Mouse (Mus musculus) ovary, adult 18-20 months (tissue): ENCODE measurements around the gene Fzd2.
"Not testable (repeated sequence)": the region's sequence is repeated elsewhere in the genome, so short reads cannot be mapped to it uniquely, and the experiment has no call there.

ENCODE experiments used
- DNase-seq: peaks from one replicate; pipeline ENCODE4 v3.0.0; 2022; ENCODE audit warnings: low spot score, mixed read lengths

Fzd2 gene

GRCm38 (mm10) chr11:102581281-102582015 is 22.7 kb upstream of the Fzd2 start:
- DNase-seq, result peak; percentile 75

- no peak for DNase-seq
Measured at GRCm38 (mm10) chr11:102582016-102582610, 22.1 kb upstream of the Fzd2 start.

DNA sequence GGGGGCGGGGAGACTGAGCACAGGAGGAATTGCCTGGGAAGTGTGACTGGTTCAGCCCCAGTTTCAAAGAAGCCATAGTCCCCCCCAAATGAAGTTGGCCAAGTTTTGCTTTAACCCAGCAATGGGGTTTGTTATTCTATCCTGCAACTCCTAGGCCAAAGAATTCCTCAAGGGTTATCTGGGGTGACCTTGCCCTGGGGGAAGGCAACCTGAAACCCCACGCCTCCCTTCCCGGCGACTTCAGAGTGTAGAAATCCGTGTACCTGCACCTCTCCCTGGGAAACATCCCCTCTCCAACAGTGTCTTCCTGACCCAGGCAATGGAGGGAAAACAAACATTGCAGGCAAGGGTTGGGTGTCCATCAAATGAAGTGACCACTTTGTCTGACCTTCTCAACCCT is 21.5 kb upstream of the Fzd2 start:
- no peak for DNase-seq

DNA sequence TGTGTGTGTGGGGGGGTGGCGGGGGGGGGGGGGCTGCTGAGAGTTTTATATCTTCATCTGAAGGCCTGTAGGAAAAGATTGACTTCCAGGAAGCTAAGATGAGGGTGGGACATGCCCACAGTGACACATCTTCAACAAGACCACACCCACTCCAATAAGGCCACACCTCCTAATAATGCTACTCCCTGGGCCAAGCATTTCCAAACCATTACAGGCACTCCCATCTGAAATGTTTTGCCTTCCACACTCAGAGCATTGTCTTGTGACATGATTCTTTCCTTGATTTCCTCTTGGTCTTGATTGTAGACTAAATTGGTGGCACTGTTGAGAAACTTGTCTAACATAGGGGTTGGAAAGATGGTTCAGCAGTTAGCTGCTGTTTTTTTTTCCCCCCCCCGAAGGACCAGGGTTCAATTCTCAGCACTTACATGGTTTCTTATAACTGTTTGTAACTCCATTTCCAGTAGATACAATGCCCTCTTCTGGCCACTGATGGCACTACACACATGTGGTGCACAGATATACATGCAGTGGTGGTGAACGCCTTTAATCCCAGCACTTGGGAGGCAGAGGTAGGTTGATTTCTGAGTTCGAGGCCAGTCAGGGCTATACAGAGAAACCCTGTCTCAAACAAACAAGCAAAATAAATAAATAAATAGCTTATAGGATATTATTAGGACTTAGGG is 17.6 kb upstream of the Fzd2 start:
- no peak for DNase-seq

DNA sequence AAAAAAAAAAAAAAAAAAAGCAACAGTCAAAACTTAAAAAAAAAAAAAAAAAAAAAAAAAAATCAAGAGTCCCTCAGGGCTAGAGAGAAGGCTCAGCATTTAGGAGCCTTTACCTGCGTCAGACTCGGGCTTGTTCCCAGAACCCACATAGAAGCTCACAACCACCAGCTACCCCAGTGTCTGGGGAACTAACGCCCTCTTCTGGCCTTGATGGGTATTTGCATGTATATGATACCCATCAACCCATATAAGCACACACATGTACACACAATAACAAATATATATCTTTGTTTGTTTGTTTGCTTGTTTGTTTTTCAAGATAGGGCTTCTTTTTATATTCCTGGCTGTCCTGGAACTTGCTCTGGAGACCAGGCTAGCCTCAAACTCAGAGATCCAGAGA is 16.6 kb upstream of the Fzd2 start:
- no peak for DNase-seq

DNA sequence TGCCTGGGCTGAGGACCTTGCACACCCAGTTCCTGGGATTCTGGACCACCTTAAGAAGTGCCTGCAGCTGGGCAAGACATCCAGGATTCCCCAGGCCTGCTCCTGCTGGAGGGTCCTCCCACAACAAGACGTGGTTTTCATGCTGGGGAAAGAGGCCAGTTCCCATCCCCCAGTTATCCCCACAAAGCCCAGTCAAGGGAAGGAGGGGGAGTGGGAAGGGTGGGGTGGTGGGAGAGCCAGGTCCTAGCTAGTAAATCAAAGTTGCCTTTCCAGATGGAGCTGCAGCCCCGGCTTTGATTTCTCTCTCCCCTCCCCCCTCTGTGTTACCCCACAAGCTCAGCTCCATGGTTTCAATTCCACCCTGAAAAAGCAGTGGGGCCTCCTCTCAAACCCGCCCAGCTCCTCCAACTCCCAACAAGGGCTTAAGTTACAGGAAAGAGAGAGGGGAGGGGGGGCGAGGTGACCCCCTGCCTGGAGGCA is 8.8 kb upstream of the Fzd2 start:
- DNase-seq, result no peak

GRCm38 (mm10) chr11:102599912-102600311 is 4.3 kb upstream of the Fzd2 start:
- no peak for DNase-seq

DNA sequence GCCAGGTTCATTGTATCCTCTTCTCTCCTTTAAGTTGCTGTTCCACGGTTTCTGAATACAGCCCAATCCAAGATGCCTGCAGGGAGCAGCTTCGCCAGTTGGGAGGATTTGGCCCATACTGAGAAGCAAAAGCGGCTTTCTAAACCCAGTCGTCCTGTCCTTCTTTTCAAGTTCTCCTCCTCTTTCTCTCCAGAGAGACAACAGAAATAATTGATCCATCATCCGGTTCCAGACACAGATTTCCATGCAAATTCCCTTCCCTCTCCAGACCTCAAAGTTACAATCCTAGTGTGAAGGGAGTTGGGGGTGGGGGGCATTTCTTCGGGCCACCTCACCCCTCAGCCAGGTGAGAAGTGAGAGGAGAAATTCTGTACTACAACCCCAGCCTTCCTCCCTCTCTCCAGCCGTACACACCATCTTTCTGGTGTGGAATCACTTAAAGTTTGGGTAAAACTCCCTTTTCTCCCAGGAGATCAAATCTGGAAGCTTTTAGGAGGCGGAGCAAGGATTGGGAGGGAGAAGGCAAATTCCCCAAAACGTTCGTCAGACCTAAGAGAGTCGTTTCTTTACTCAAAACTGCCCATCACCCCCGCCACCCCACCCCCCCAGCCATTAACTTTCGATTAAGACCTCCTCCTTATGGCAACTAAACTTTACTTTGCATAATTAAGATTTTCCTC is 1.2 kb upstream of the Fzd2 start:
- no peak for DNase-seq

- peak; percentile 58 for DNase-seq
Measured at GRCm38 (mm10) chr11:102603496-102603850, 723 bp upstream of the Fzd2 start.

- DNase-seq, result no peak
Measured at GRCm38 (mm10) chr11:102604777-102605552, 769 bp downstream of the Fzd2 start.

DNA sequence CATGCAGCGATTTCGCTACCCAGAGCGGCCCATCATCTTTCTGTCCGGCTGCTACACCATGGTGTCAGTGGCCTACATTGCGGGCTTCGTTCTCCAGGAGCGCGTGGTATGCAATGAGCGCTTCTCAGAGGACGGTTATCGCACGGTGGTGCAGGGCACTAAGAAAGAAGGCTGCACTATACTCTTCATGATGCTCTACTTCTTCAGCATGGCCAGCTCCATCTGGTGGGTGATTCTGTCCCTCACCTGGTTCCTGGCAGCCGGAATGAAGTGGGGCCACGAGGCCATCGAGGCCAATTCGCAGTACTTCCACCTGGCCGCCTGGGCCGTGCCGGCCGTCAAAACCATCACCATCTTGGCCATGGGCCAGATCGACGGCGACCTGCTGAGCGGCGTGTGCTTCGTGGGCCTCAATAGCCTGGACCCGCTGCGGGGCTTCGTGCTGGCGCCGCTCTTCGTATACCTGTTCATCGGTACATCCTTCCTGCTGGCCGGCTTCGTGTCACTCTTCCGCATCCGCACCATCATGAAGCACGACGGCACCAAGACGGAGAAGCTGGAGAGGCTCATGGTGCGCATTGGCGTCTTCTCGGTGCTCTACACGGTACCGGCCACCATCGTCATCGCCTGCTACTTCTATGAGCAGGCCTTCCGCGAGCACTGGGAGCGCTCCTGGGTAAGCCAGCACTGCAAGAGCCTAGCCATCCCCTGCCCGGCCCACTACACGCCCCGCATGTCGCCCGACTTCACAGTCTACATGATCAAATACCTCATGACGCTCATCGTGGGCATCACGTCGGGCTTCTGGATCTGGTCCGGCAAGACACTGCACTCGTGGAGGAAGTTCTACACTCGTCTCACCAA is 1.6 kb downstream of the Fzd2 start:
- no peak for DNase-seq

DNA sequence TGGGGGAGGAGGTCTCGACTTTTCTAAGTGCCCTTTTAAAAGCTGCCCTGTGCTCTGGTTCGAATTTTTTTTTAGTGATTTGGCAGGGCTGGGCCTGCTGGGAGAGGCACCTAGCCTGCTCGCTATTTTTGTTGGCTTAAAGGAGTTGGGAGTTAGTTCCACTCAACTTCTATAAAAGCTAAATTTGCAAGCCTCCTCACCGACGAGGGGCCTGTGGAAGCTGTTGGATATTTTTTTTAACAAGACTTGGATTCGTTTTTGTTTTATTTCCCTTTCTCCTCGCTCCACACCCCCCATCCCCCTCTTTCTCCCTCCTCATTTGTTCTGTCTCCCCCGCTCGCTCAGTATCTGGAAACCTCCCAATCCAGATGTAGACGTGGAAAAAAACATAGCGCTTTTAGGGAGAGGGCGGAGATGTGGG is 2.6 kb downstream of the Fzd2 start:
- DNase-seq, result no peak

- DNase-seq, result not testable (repeated sequence)
Measured at GRCm38 (mm10) chr11:102607201-102607600, 3.0 kb downstream of the Fzd2 start.

GRCm38 (mm10) chr11:102607686-102608548 is 3.7 kb downstream of the Fzd2 start:
- DNase-seq, result no peak

GRCm38 (mm10) chr11:102608691-102609090 is 4.5 kb downstream of the Fzd2 start:
- DNase-seq, result no peak

- no peak for DNase-seq
Measured at GRCm38 (mm10) chr11:102609483-102609882, 5.3 kb downstream of the Fzd2 start.

- no peak for DNase-seq
Measured at GRCm38 (mm10) chr11:102610260-102610659, 6.1 kb downstream of the Fzd2 start.

DNA sequence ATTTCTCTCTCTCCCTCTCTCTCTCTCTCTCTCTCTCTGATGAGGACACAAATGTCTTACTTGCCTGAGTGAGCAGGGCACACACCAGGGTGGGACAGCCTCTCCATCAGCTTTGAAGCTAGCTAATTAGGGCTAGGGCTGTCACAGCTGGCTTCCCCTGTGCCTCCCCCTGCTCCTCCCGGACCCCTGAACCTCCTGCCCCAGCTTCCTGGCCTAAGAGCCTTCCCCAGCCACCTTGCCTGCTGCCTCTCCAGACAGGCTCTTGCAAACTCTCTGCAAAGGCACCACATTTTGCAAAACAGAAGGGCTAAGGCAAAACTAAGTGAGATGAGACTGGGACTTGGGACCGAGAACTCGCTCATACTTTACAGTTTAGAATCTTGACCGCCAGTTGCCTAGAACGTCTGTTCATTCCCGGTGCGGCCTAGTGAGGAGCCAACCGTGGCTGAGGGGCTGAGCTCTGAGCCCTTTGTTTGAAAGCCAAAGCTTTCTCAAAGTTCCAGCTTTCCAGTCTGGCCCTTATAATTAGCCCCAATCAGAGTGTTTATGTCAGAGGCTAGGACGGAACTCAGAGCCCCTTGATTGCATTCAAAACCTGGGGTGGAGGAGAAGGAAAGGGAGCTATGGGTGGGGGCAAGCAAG is 6.6 kb downstream of the Fzd2 start:
- DNase-seq, result no peak

GRCm38 (mm10) chr11:102611317-102611705 is 7.1 kb downstream of the Fzd2 start:
- DNase-seq, result no peak
